Mouse (Mus musculus): ENCODE measurements around the gene Pex14. TPM values are rescaled to one million over a fixed set of nuclear protein-coding genes. Genes with fewer than 3 reads are reported as not detected.

Gene Pex14
- polyA plus RNA-seq, 1 experiment from 2014 or later, result 63.9 TPM

DNA sequence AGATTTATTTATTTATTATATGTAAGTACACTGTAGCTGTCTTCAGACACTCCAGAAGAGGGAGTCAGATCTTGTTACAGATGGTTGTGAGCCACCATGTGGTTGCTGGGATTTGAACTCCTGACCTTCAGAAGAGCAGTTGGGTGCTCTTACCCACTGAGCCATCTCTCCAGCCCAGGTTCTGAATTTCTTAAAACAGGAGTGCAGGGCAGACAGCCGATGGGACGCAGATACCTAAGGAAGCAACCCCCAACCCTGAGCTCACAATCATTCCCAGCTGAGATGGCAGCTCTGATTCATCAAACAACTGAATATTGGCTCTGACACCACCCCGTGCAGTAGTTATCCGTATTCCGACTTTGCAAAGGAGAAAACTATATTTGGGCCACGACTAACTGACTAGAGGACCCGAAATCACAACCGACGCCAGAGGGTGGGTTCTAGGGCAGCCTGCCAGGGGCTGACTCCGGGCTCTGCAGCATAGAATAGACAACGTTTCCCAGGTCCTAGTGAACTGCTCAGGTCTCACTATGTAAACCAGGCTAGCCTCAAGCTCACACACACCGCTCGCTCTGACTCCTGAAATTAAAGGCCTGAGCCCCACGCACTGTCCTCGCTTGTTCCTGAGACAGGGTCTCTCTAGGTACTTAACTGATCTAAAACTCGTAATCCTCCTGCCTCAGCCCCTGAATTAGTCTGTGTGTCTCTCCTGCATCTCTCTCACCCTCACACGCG, 36.6 kb upstream of the Pex14 start:
- peak overlapping the region; percentile 67 for H3K4me3 ChIP-seq (ENCODE audit: low read length)
- 65% methylated on average over 18 of the region's 18 CpGs for WGBS
- H3K9me3 ChIP-seq (ENCODE audit: control insufficient read depth, low read length), result no peaks in the 10 kb centered on the region
- H3K4me1 ChIP-seq (ENCODE audit: control insufficient read depth, insufficient read depth, low read depth, low read length), result peaks cover 8% of the 10 kb centered on the region
- no peak overlapping the region for H3K27ac ChIP-seq (ENCODE audit: low read depth, low read length)
- no peaks in the 10 kb centered on the region for H3K27me3 ChIP-seq (replicated peaks; ENCODE audit: control insufficient read depth, insufficient read depth, low read length)
- peak overlapping the region; percentile 73 for H3K9ac ChIP-seq (ENCODE audit: low read depth, low read length)
- 0 out of 2 replicates have a peak, but pooled peaks cover 2% of the 10 kb centered on the region for H3K36me3 ChIP-seq (ENCODE audit: control insufficient read depth, insufficient read depth, low read length)
- peak overlapping the region; percentile 83 for H3K4me2 ChIP-seq (ENCODE audit: low read length)
- no peak for ATAC-seq

DNA sequence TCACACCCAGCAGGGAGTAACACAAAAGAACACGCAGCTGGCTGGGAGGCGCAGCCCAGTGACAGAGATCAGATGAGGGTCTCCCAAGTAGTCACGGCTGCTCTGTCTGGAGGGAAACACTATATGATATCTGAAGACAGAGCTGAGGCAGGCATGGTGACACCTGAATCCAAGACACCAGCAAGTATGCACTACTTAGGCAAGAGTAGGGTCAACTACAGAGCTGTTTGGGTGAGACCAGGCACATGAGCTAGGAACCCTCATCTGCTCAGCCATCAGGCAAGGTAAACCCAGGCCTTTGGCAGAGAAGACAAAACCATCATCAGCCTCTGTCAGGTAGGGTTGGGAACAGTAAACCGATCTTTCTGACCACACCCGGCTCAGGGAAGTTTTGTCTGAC, 33.7 kb upstream of the Pex14 start:
- 0 out of 2 replicates have a peak, but pooled peaks cover 2% of the 10 kb centered on the region for H3K36me3 ChIP-seq (ENCODE audit: control insufficient read depth, insufficient read depth, low read length)
- H3K27me3 ChIP-seq (replicated peaks; ENCODE audit: control insufficient read depth, insufficient read depth, low read length), result no peaks in the 10 kb centered on the region
- no peak overlapping the region for H3K4me3 ChIP-seq (ENCODE audit: low read length)
- no peak overlapping the region for H3K27ac ChIP-seq (ENCODE audit: low read depth, low read length)
- no peak overlapping the region for H3K4me2 ChIP-seq (ENCODE audit: low read length)
- 82% methylated on average over 5 of the region's 5 CpGs for WGBS
- ATAC-seq, result no peak
- no peak overlapping the region for H3K9ac ChIP-seq (ENCODE audit: low read depth, low read length)
- H3K4me1 ChIP-seq (ENCODE audit: control insufficient read depth, insufficient read depth, low read depth, low read length), result peaks cover 8% of the 10 kb centered on the region
- no peaks in the 10 kb centered on the region for H3K9me3 ChIP-seq (ENCODE audit: control insufficient read depth, low read length)

DNA sequence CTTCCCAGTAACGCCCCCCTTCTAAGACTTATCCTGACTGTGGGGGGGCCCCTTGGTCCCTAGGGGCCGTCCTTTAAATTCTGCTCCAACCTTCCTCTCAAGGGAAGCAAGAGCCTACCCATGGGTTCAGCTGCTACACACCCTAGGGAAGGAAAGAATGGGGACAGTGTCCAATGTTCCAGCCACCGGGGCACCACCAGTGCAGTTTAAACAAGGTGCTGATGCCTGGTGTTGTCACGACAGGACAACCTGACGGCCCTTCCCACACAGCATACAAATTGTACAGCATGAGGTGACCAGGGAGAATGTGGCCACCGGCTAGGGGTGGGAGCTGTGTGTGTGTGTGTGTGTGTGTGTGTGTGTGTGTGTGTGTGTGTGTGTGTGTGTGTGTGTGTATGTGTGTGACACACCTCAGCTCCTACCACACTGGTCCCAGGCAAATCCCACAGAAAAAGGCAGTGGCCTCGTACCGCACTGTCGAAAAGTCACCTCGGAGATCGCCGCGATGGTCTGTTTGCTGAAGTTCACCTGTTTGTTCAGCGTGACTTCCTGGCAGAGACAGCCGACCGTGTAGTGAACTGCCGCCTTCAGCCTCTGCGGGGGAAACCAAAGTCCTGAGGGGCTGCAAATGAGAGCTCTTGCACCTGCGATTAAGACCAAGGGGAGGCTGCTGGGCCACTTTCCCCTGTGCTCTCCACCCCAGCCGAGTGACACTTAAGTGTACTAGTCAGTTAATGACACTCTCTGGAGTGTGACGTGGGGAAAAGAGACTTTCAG, 32.3 kb upstream of the Pex14 start:
- WGBS, result 90% methylated on average over 21 of the region's 21 CpGs
- ATAC-seq, result no peak
- no peak overlapping the region for H3K4me3 ChIP-seq (ENCODE audit: low read length)

DNA sequence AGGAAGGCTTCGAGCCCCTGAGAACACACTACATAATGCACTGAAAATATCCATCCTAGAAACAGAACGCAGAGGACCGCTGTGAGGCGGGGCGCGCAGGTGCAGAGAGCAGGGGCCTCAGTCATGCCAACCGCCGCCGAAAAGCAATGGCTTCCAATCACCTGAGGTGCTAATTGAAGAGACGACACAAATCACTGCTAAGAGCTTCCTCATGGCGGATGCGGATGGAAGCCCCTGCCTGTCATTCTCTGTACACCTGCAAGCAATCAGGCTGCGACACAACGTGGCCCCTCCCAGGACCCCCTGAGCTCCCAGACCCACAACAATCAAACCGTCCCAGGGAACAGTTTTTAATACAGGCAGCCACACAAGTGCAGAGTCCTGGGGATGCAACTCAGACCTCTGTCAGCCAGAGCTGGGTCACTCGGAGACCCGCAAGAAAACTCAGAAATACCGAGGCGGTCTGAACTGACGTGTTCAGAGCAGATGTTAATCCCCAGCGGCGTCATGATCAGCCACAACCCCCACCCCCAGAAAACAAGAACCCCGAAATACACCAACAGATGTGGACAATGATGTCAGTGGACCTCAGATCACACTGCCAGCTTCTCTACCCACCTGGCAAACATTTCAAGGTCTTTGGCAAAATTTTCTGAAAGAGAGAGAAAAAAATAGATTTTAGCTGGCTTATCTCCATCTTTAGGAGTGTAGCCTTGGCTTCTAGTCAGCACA, 31.5 kb upstream of the Pex14 start:
- no peak overlapping the region for H3K4me3 ChIP-seq (ENCODE audit: low read length)
- no peak overlapping the region for H3K4me2 ChIP-seq (ENCODE audit: low read length)
- peaks cover 2% of the 10 kb centered on the region; the same call in 1 of the 2 replicates for H3K36me3 ChIP-seq (ENCODE audit: control insufficient read depth, insufficient read depth, low read length)
- 87% methylated on average over 23 of the region's 23 CpGs for WGBS
- ATAC-seq, result no peak
- H3K27me3 ChIP-seq (replicated peaks; ENCODE audit: control insufficient read depth, insufficient read depth, low read length), result no peaks in the 10 kb centered on the region
- H3K4me1 ChIP-seq (ENCODE audit: control insufficient read depth, insufficient read depth, low read depth, low read length), result no peaks in the 10 kb centered on the region
- no peak overlapping the region for H3K27ac ChIP-seq (ENCODE audit: low read depth, low read length)
- H3K9me3 ChIP-seq (ENCODE audit: control insufficient read depth, low read length), result no peaks in the 10 kb centered on the region
- H3K9ac ChIP-seq (ENCODE audit: low read depth, low read length), result no peak overlapping the region

More for the DNA sequence above, 32.3 kb upstream of the Pex14 start:
- Histone ChIP-seq H3K4me2 (ENCODE audit: low read length) (no peak overlapping the region), H3K27me3 (replicated peaks; ENCODE audit: control insufficient read depth, insufficient read depth, low read length) (no peaks in the 10 kb centered on the region), H3K27ac (ENCODE audit: low read depth, low read length) (no peak overlapping the region), H3K4me1 (ENCODE audit: control insufficient read depth, insufficient read depth, low read depth, low read length) (peaks cover 8% of the 10 kb centered on the region), H3K9me3 (ENCODE audit: control insufficient read depth, low read length) (no peaks in the 10 kb centered on the region), H3K36me3 (ENCODE audit: control insufficient read depth, insufficient read depth, low read length) (peaks cover 2% of the 10 kb centered on the region; the same call in 1 of the 2 replicates), H3K9ac (ENCODE audit: low read depth, low read length) (no peak overlapping the region)

DNA sequence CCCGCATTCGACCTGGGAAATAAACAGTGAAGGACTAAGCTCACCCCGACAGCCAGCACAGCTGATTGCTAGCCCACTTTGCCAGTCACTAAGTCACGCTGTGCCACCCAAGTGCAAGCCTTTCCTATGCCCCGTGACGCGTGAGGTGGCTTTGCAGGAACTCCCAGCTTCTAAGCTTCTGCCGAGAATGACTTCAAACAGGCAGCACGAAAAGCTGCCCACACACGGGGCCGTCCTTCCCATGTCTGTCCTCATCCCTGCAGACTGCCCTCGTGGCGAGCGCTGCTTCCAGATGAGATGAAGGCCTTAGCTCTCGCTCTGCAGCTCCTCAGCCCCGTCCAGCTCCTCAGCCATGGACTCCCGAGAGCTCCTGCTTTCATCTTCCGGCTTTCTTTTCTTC, 28.8 kb upstream of the Pex14 start:
- Histone ChIP-seq H3K9ac (ENCODE audit: low read depth, low read length) (no peak overlapping the region), H3K27ac (ENCODE audit: low read depth, low read length) (no peak overlapping the region), H3K4me2 (ENCODE audit: low read length) (no peak overlapping the region), H3K4me3 (ENCODE audit: low read length) (no peak overlapping the region), H3K4me1 (ENCODE audit: control insufficient read depth, insufficient read depth, low read depth, low read length) (no peaks in the 10 kb centered on the region), H3K9me3 (ENCODE audit: control insufficient read depth, low read length) (no peaks in the 10 kb centered on the region), H3K27me3 (replicated peaks; ENCODE audit: control insufficient read depth, insufficient read depth, low read length) (no peaks in the 10 kb centered on the region), H3K36me3 (ENCODE audit: control insufficient read depth, insufficient read depth, low read length) (peaks cover 2% of the 10 kb centered on the region; the same call in 1 of the 2 replicates)
- no peak for ATAC-seq
- WGBS, result 87% methylated on average over 18 of the region's 18 CpGs

DNA sequence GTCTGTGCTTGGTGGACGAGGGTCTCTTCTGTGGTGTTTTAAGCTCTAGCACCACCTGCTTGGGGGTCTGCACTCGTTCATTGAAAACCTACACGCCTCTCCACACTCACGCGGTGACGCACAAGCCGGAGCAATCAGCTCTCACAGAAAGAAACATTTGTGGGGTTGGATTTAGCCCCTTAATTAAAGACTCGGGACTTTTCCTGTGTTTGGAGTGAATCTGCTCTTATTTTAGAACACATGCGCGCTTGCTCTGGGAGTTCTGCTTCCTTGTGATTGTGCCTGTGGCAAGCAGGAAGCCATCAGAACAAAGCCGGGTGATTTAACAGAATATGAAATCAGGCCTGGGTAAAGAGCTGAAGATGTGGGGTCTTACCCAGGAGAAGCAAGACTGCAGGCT, 27.0 kb upstream of the Pex14 start, which contains the start of gene Cort:
Gene Cort (minus strand): TSS at position 101 of the 400 bp plus-strand sequence.
- H3K27ac ChIP-seq (ENCODE audit: low read depth, low read length), result no peak within 1 kb of the TSS
- no peak within 1 kb of the TSS for H3K4me3 ChIP-seq (ENCODE audit: low read length)
- no peaks in the 10 kb centered on the region for H3K4me1 ChIP-seq (ENCODE audit: control insufficient read depth, insufficient read depth, low read depth, low read length)
- H3K27me3 ChIP-seq (replicated peaks; ENCODE audit: control insufficient read depth, insufficient read depth, low read length), result no peaks in the 10 kb centered on the region
- no peak within 1 kb of the TSS for H3K9ac ChIP-seq (ENCODE audit: low read depth, low read length)
- H3K9me3 ChIP-seq (ENCODE audit: control insufficient read depth, low read length), result no peaks in the 10 kb centered on the region
- 90% methylated on average over 11 of the region's 11 CpGs for WGBS
- no peak within 1 kb of the TSS for H3K4me2 ChIP-seq (ENCODE audit: low read length)
- H3K36me3 ChIP-seq (ENCODE audit: control insufficient read depth, insufficient read depth, low read length), result peaks cover 1% of the 10 kb centered on the region; the same call in 1 of the 2 replicates
- no peak for ATAC-seq

DNA sequence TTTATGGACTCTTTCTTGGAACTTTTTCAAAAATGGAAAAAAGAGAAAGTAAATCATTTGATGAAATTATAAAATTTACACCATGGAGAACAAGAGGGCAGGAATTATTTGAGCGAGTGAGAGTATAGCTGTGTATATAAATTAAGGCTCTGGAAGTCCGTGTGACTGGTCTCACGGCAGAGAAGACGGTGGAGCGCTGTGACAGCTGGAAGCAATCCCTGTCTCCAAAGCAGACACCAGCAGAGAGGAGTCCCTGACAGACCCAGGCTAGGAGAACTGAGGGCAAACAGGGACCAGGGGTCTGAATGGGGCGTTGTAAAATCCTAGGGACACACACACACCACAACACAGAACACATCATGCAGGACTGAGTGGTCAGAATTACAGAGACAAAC, 26.4 kb upstream of the Pex14 start:
- Histone ChIP-seq H3K36me3 (ENCODE audit: control insufficient read depth, insufficient read depth, low read length) (peaks cover 2% of the 10 kb centered on the region; the same call in 1 of the 2 replicates), H3K4me1 (ENCODE audit: control insufficient read depth, insufficient read depth, low read depth, low read length) (no peaks in the 10 kb centered on the region), H3K9ac (ENCODE audit: low read depth, low read length) (no peak overlapping the region), H3K27me3 (replicated peaks; ENCODE audit: control insufficient read depth, insufficient read depth, low read length) (no peaks in the 10 kb centered on the region), H3K4me2 (ENCODE audit: low read length) (no peak overlapping the region), H3K4me3 (ENCODE audit: low read length) (no peak overlapping the region), H3K27ac (ENCODE audit: low read depth, low read length) (no peak overlapping the region), H3K9me3 (ENCODE audit: control insufficient read depth, low read length) (no peaks in the 10 kb centered on the region)
- ATAC-seq, result no peak
- WGBS, result 77% methylated on average over 6 of the region's 6 CpGs

DNA sequence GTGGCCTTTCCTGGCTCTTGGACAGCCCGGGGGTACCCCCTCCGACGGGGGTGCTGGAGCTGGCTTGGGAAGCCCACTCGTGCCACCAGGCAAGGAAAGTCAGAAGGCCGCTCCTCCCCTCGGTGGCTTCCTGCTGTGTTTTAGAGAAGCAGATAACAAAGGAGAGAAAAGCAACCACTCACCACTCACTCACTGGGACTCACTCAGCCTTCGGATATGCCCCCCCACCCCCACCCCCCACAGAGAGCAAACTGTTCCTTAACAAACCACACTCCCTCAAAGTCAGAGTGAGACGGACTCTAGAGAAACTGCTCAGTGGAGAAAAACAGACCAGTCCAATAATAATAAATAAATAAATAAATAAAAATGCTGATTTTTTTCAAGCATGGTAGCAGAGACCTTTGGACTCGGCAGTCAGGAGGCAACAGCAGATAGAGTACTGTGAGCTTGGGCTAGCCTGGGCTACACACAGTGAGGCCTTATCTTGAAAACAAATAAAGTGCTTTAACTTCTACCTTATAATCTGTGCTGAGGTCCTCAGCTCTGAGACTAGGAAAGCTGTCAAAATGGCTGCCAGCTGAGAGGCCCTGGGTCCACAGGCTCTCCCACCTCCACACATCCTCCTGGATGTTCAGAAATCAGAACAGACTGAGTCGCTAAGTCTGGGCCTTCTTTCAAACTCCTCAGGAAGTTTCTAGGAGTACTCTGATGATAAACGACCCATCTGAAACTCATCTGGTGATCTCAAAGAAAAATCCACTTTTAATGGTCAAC, 25.9 kb upstream of the Pex14 start:
- ATAC-seq, result no peak
- no peaks in the 10 kb centered on the region for H3K27me3 ChIP-seq (replicated peaks; ENCODE audit: control insufficient read depth, insufficient read depth, low read length)
- WGBS, result 38% methylated on average over 11 of the region's 11 CpGs
- no peak overlapping the region for H3K27ac ChIP-seq (ENCODE audit: low read depth, low read length)
- no peak overlapping the region for H3K4me2 ChIP-seq (ENCODE audit: low read length)
- no peak overlapping the region for H3K9ac ChIP-seq (ENCODE audit: low read depth, low read length)
- H3K36me3 ChIP-seq (ENCODE audit: control insufficient read depth, insufficient read depth, low read length), result peaks cover 4% of the 10 kb centered on the region; the same call in 1 of the 2 replicates
- no peaks in the 10 kb centered on the region for H3K4me1 ChIP-seq (ENCODE audit: control insufficient read depth, insufficient read depth, low read depth, low read length)
- no peak overlapping the region for H3K4me3 ChIP-seq (ENCODE audit: low read length)
- no peaks in the 10 kb centered on the region for H3K9me3 ChIP-seq (ENCODE audit: control insufficient read depth, low read length)
